Mouse (Mus musculus) MEL (cell line): ENCODE data around the gene Arrdc3. TPM values are rescaled to one million over a fixed set of nuclear protein-coding genes. Genes with fewer than 3 reads are reported as not detected.

Experiments
- DNase-seq: peaks from one replicate; pipeline ENCODE4 v3.0.0; 2011; ENCODE audit warnings: low read depth, low spot score
- H3K27ac ChIP-seq: 2 replicates; pipeline ENCODE4 v1.5.1; 2012; ENCODE audit warnings: low read depth, mild to moderate bottlenecking, control low read depth, low read length, moderate library complexity; ENCODE audit not compliant: control insufficient read depth
- H3K27me3 ChIP-seq, 2 experiments: fragments of 150-350 bp in 1 of 2; sonication (generic) in 1 of 2; 2 replicates each; pipeline ENCODE4 v1.6.1; 2012; ENCODE audit warnings: low read length in 2 of 2, mild to moderate bottlenecking in 2 of 2, improper control_type of control experiment in 1 of 2, moderate library complexity in 1 of 2; ENCODE audit not compliant: insufficient read depth in 2 of 2, control insufficient read depth in 1 of 2
- H3K36me3 ChIP-seq, 2 experiments: 2 replicates each; pipeline ENCODE4 v1.6.1; 2012 to 2014; ENCODE audit warnings: low read length in 2 of 2, improper control_type of control experiment in 1 of 2, inconsistent platforms in 1 of 2, mild to moderate bottlenecking in 1 of 2; ENCODE audit not compliant: insufficient read depth in 2 of 2, control insufficient read depth in 1 of 2
- H3K4me1 ChIP-seq, 2 experiments: fragments of 150-350 bp in 1 of 2; sonication (generic) in 1 of 2; 2 replicates each; pipeline ENCODE4 v1.6.1; 2012; ENCODE audit warnings: low read length in 2 of 2, improper control_type of control experiment in 1 of 2, mild to moderate bottlenecking in 1 of 2; ENCODE audit not compliant: insufficient read depth in 2 of 2, control insufficient read depth in 1 of 2
- H3K4me3 ChIP-seq, 2 experiments: fragments of 150-350 bp in 1 of 2; sonication (generic) in 1 of 2; 2 replicates each; pipeline ENCODE4 v1.5.1; 2012; ENCODE audit warnings: low read depth in 2 of 2, low read length in 2 of 2, mild to moderate bottlenecking in 2 of 2, moderate library complexity in 2 of 2, control low read depth in 1 of 2, improper control_type of control experiment in 1 of 2; ENCODE audit not compliant: control insufficient read depth in 1 of 2, insufficient read depth in 1 of 2
- H3K79me2 ChIP-seq: 2 replicates; pipeline ENCODE4 v1.6.1; 2012; ENCODE audit warnings: mild to moderate bottlenecking, low read length, moderate library complexity; ENCODE audit not compliant: control insufficient read depth, poor library complexity, insufficient read depth
- H3K9ac ChIP-seq: 2 replicates; pipeline ENCODE4 v1.6.1; 2012; ENCODE audit warnings: low read depth, mild to moderate bottlenecking, control low read depth, low read length, moderate library complexity; ENCODE audit not compliant: control insufficient read depth, poor library complexity, severe bottlenecking
- H3K9me3 ChIP-seq: fragments of 150-350 bp; sonication (generic); replicated peaks from 2 replicates; pipeline ENCODE4 v1.6.1; 2012; ENCODE audit warnings: mild to moderate bottlenecking, low read length, improper control_type of control experiment, moderate library complexity; ENCODE audit not compliant: insufficient read depth
- BHLHE40 ChIP-seq: IDR thresholded peaks from 2 replicates; pipeline ENCODE4 v1.6.1; 2012; ENCODE audit warnings: low read depth, mild to moderate bottlenecking, inconsistent platforms, low read length, improper control_type of control experiment, borderline replicate concordance
- CHD2 ChIP-seq: IDR thresholded peaks from 2 replicates; pipeline ENCODE4 v1.6.1; 2011; ENCODE audit warnings: low read length, improper control_type of control experiment
- E2F4 ChIP-seq: IDR thresholded peaks from 2 replicates; pipeline ENCODE4 v1.6.1; 2011; ENCODE audit warnings: low read depth, low read length, improper control_type of control experiment, borderline replicate concordance
- ETS1 ChIP-seq: IDR thresholded peaks from 2 replicates; pipeline ENCODE4 v1.6.1; 2012; ENCODE audit warnings: low read depth, mild to moderate bottlenecking, inconsistent platforms, low read length, improper control_type of control experiment, moderate library complexity
- GATA1 ChIP-seq: IDR thresholded peaks from 2 replicates; pipeline ENCODE4 v1.6.1; 2011; ENCODE audit warnings: low read depth, low read length, improper control_type of control experiment
- HCFC1 ChIP-seq: IDR thresholded peaks from 2 replicates; pipeline ENCODE4 v1.6.1; 2012; ENCODE audit warnings: low read depth, mild to moderate bottlenecking, inconsistent platforms, low read length, improper control_type of control experiment, moderate library complexity
- JUND ChIP-seq: IDR thresholded peaks from 2 replicates; pipeline ENCODE4 v1.6.1; 2011; ENCODE audit warnings: low read depth, mild to moderate bottlenecking, improper control_type of control experiment, low read length
- KAT2A ChIP-seq: conservative IDR thresholded peaks from 2 replicates; pipeline ENCODE4 v1.6.1; 2012; ENCODE audit warnings: low read depth, low read length, improper control_type of control experiment, inconsistent platforms
- MAFK ChIP-seq: IDR thresholded peaks from 2 replicates; pipeline ENCODE4 v1.6.1; 2011; ENCODE audit warnings: low read depth, mild to moderate bottlenecking, low read length, improper control_type of control experiment, borderline replicate concordance
- MAX ChIP-seq: IDR thresholded peaks from 2 replicates; pipeline ENCODE4 v1.6.1; 2011; ENCODE audit warnings: low read length, improper control_type of control experiment
- MAZ ChIP-seq: IDR thresholded peaks from 2 replicates; pipeline ENCODE4 v1.6.1; 2012; ENCODE audit warnings: low read depth, mild to moderate bottlenecking, inconsistent platforms, low read length, improper control_type of control experiment
- MXI1 ChIP-seq: IDR thresholded peaks from 2 replicates; pipeline ENCODE4 v1.6.1; 2011; ENCODE audit warnings: mild to moderate bottlenecking, low read depth, low read length, improper control_type of control experiment
- MYC ChIP-seq: IDR thresholded peaks from 2 replicates; pipeline ENCODE4 v1.6.1; 2011; ENCODE audit warnings: low read depth, mild to moderate bottlenecking, low read length, improper control_type of control experiment, moderate library complexity
- POLR2A ChIP-seq, 2 experiments: IDR thresholded peaks; 2 replicates each; pipeline ENCODE4 v1.6.1; 2011 to 2012; ENCODE audit warnings: low read length in 2 of 2, mild to moderate bottlenecking in 2 of 2, control low read depth in 1 of 2, improper control_type of control experiment in 1 of 2, low read depth in 1 of 2, moderate library complexity in 1 of 2; ENCODE audit not compliant: control insufficient read depth in 1 of 2, insufficient read depth in 1 of 2, poor library complexity in 1 of 2
- POLR2AphosphoS2 ChIP-seq: IDR thresholded peaks from 2 replicates; pipeline ENCODE4 v1.6.1; 2011; ENCODE audit warnings: low read length, improper control_type of control experiment
- POLR2AphosphoS5 ChIP-seq: IDR thresholded peaks from 2 replicates; pipeline ENCODE4 v1.6.1; 2012; ENCODE audit warnings: low read depth, borderline replicate concordance, mild to moderate bottlenecking, inconsistent platforms, low read length, moderate library complexity, mixed read lengths
- RAD21 ChIP-seq: IDR thresholded peaks from 2 replicates; pipeline ENCODE4 v1.6.1; 2011; ENCODE audit warnings: mild to moderate bottlenecking, low read depth, low read length, improper control_type of control experiment
- RCOR1 ChIP-seq: IDR thresholded peaks from 2 replicates; pipeline ENCODE4 v1.6.1; 2012; ENCODE audit warnings: low read depth, mild to moderate bottlenecking, inconsistent platforms, low read length, improper control_type of control experiment
- SIN3A ChIP-seq: IDR thresholded peaks from 2 replicates; pipeline ENCODE4 v1.6.1; 2012; ENCODE audit warnings: low read length, improper control_type of control experiment, inconsistent platforms
- TBP ChIP-seq: IDR thresholded peaks from 2 replicates; pipeline ENCODE4 v1.8.0; 2011; ENCODE audit warnings: low read depth, low read length, improper control_type of control experiment
- TCF12 ChIP-seq: IDR thresholded peaks from 2 replicates; pipeline ENCODE4 v1.6.1; 2014; ENCODE audit warnings: low read depth, mild to moderate bottlenecking, inconsistent platforms, low read length, improper control_type of control experiment, moderate library complexity
- UBTF ChIP-seq: IDR thresholded peaks from 2 replicates; pipeline ENCODE4 v1.6.1; 2012; ENCODE audit warnings: low read depth, mild to moderate bottlenecking, inconsistent platforms, low read length, improper control_type of control experiment, moderate library complexity, borderline replicate concordance; ENCODE audit not compliant: insufficient read depth
- USF1 ChIP-seq: IDR thresholded peaks from 2 replicates; pipeline ENCODE4 v1.6.1; 2014; ENCODE audit warnings: low read depth, mild to moderate bottlenecking, inconsistent platforms, low read length, improper control_type of control experiment, moderate library complexity
- USF2 ChIP-seq, 2 experiments: IDR thresholded peaks; 2 replicates each; pipeline ENCODE4 v1.6.1; 2011 to 2012; ENCODE audit warnings: improper control_type of control experiment in 2 of 2, low read length in 2 of 2, borderline replicate concordance in 1 of 2, inconsistent platforms in 1 of 2, low read depth in 1 of 2, mild to moderate bottlenecking in 1 of 2; ENCODE audit not compliant: insufficient read depth in 1 of 2
- ZKSCAN1 ChIP-seq: IDR thresholded peaks from 2 replicates; pipeline ENCODE4 v1.6.1; 2012; ENCODE audit warnings: low read depth, mild to moderate bottlenecking, inconsistent platforms, low read length, improper control_type of control experiment, moderate library complexity
- ZMIZ1 ChIP-seq: IDR thresholded peaks from 2 replicates; pipeline ENCODE4 v1.6.1; 2012; ENCODE audit warnings: low read depth, mild to moderate bottlenecking, inconsistent platforms, low read length, improper control_type of control experiment, moderate library complexity
- ZNF384 ChIP-seq: IDR thresholded peaks from 2 replicates; pipeline ENCODE4 v1.6.1; 2012; ENCODE audit warnings: low read depth, mild to moderate bottlenecking, inconsistent platforms, low read length, improper control_type of control experiment
- polyA plus RNA-seq, 2 experiments: library from polyadenylated mRNA; stranded (reverse) in 1 of 2; unstranded in 1 of 2; fragments of >175 nt in 1 of 2; fragments of >200 nt in 1 of 2; gene quantifications; 2 replicates each; pipeline versions ENCODE4 v1.2.1 to v1.2.4; 2012; ENCODE audit warnings: low replicate concordance in 2 of 2, low read depth in 1 of 2; ENCODE audit not compliant: insufficient read length in 2 of 2, insufficient read depth in 1 of 2, missing spikeins in 1 of 2
- total RNA-seq: library from RNA; depleted of rRNA; stranded (reverse); fragments of 300-350 nt; gene quantifications from 2 replicates; pipeline ENCODE4 v1.2.3, GENCODE M21; 2012

The Arrdc3 gene
- total and polyA plus RNA-seq, 3 experiments = 1.5 to 3.5 TPM; not detected in 1

GRCm38 (mm10) chr13:80884377-80884983 is 1.3 kb downstream of the Arrdc3 start:
- H3K27ac ChIP-seq = peak overlapping the region; percentile 77; the same call in 1 of the 2 replicates
- H3K9me3 ChIP-seq = no peaks in the 10 kb centered on the region
- peak; percentile 89 for DNase-seq
- TF ChIP-seq ETS1 (peak; percentile 8; the same call in 1 of the 2 replicates), USF2 (IDR thresholded peaks at IDR 0.05; ENCODE audit: borderline replicate concordance in 1 of 2, insufficient read depth in 1 of 2, low read depth in 1 of 2, low read length in 2 of 2) (peak in 1 of 2 experiments; percentile 56; a peak in 1 of 4 replicates), HCFC1 (peak; percentile 32; the same call in 1 of the 2 replicates), RCOR1 (no peak), TCF12 (0 out of 2 replicates have a peak, but pooled peaks have one; percentile 8), UBTF (peak; percentile 28; the same call in 1 of the 2 replicates), USF1 (peak; percentile 89), MAX (no peak), SIN3A (peak; percentile 47; the same call in 1 of the 2 replicates), POLR2AphosphoS2 (no peak), MXI1 (peak; percentile 88), TBP (peak; percentile 41; the same call in 1 of the 2 replicates), CHD2 (no peak)
- H3K4me3 ChIP-seq = peak overlapping the region; percentile 58 to 91
- no peaks in the 10 kb centered on the region for H3K4me1 ChIP-seq
- peak overlapping the region; percentile 97 for H3K9ac ChIP-seq
- no peaks in the 10 kb centered on the region for H3K27me3 ChIP-seq
- peaks cover 0 to 3% of the 10 kb centered on the region in 2 experiments; a peak in 2 of 4 replicates for H3K36me3 ChIP-seq
- H3K79me2 ChIP-seq = peaks cover 6% of the 10 kb centered on the region; the same call in 1 of the 2 replicates

- Histone ChIP-seq H3K27me3 (no peaks in the 10 kb centered on the region), H3K4me3 (peak overlapping the region; percentile 91 to 98), H3K9me3 (no peaks in the 10 kb centered on the region), H3K36me3 (peaks cover 0 to 3% of the 10 kb centered on the region in 2 experiments; a peak in 2 of 4 replicates), H3K27ac (peak overlapping the region; percentile 99), H3K9ac (peak overlapping the region; percentile 99), H3K4me1 (no peaks in the 10 kb centered on the region), H3K79me2 (peaks cover 6% of the 10 kb centered on the region; the same call in 1 of the 2 replicates)
- peak; percentile 96 for DNase-seq
- TF ChIP-seq ZNF384 = peak; percentile 95
- peak; percentile 86 for TF ChIP-seq SIN3A
- TF ChIP-seq HCFC1 = peak; percentile 67
- no peak; the same call in 1 of the 2 replicates for TF ChIP-seq MYC
- no peak for TF ChIP-seq MAFK
- TF ChIP-seq GATA1 = no peak
- TF ChIP-seq POLR2A (IDR thresholded peaks at IDR 0.05; ENCODE audit: control insufficient read depth in 1 of 2, insufficient read depth in 1 of 2, low read depth in 1 of 2, low read length in 2 of 2, poor library complexity in 1 of 2) = peak; percentile 65 to 67
- TF ChIP-seq CHD2 = peak; percentile 85
- TF ChIP-seq ETS1 = no peak
- TF ChIP-seq ZMIZ1 = peak; percentile 57; the same call in 1 of the 2 replicates
- TF ChIP-seq MAZ = peak; percentile 21; the same call in 1 of the 2 replicates
- TF ChIP-seq JUND = no peak
- TF ChIP-seq BHLHE40 = no peak
- peak; percentile 82; the same call in 1 of the 2 replicates for TF ChIP-seq POLR2AphosphoS5
- peak; percentile 42 for TF ChIP-seq KAT2A
- TF ChIP-seq TCF12 = no peak
- no peak for TF ChIP-seq E2F4
- TF ChIP-seq ZKSCAN1 = peak; percentile 35; the same call in 1 of the 2 replicates
- 0 out of 2 replicates have a peak, but pooled peaks have one; percentile 46 for TF ChIP-seq TBP
- TF ChIP-seq RAD21 = no peak
- TF ChIP-seq MXI1 = peak; percentile 74
- TF ChIP-seq POLR2AphosphoS2 = peak; percentile 49; the same call in 1 of the 2 replicates
These were observed 2.1 kb downstream of the Arrdc3 start for GRCm38 (mm10) chr13:80885103-80885833.
